Mouse (Mus musculus): ENCODE measurements around the gene Lin9. TPM values are rescaled to one million over a fixed set of nuclear protein-coding genes. Genes with fewer than 3 reads are reported as not detected.

The Lin9 gene
- 2.7 and 5.9 TPM in 2 replicates for polyA plus RNA-seq (2012; rRNA removed)

GRCm38 (mm10) chr1:180641137-180641517, at the start of gene Lin9:
Lin9 (plus strand) TSS chr1:180641150.

DNA sequence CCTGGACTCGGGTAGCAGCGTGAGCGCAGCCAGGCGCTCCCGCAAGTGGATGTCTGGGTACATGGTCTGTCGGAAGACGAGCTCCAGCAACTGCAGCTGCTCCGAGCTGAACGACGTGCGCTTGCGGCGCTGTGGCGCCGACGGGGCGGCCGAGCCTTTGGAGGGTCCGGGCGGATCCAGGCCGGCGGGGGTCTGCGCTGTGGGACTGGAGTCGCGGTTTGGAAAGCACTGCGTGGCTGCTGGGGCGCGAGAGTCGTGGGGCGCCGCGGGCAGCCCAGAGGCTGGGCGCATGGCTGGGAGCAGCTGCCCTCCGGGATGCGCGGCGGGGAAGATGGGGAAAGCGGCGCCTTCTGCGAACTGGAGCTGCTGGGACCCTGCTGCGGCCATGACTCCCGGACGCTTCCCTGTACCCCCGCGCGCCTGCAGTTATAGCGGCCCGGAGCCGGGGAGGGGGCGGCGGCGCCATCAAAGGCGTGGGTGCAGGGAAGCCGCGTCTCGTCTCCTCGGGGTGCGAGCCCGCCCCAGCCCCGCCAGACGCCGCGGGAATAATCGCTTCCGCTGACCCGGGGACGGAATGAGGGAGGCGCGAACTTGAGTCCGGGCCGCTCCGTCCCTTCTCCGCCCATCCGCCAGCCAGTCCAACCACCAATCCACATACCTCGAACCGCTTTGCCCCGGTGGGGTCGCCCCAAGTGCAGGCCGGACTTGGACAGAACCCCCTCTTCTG, 55.8 kb downstream of the Lin9 start, which contains the start of gene Mixl1:
Gene Mixl1, minus strand, starts transcription at position 409 of the 727 bp plus-strand sequence.

GRCm38 (mm10) chr1:180725704-180726179, 84.8 kb downstream of the Lin9 start, which contains the start of gene Acbd3:
Acbd3 (plus strand) TSS chr1:180726043.

Other genes starting within 250 kb of the Lin9 start
- gene Stum, start 157.6 kb upstream of the Lin9 start, polyA plus RNA-seq (2012; rRNA removed), result 16.5 and 24.7 TPM in 2 replicates
- gene Parp1, start 72.2 kb upstream of the Lin9 start, polyA plus RNA-seq (2012; rRNA removed), result 44.4 and 47.5 TPM in 2 replicates
- gene Mixl1, start 55.9 kb downstream of the Lin9 start, polyA plus RNA-seq (2012; rRNA removed), result not detected in 2 replicates
- 17.9 and 22.8 TPM in 2 replicates for gene Acbd3, start 84.9 kb downstream of the Lin9 start, polyA plus RNA-seq (2012; rRNA removed)
- gene H3f3a, start 172.8 kb downstream of the Lin9 start, polyA plus RNA-seq (2012; rRNA removed), result 385 and 388 TPM in 2 replicates
- gene Sde2, start 210.0 kb downstream of the Lin9 start, polyA plus RNA-seq (2012; rRNA removed), result 12.3 and 15.0 TPM in 2 replicates

Data from ovary, adult 2 months (tissue).